Mouse (Mus musculus) layer of hippocampus, postnatal 36 days (tissue): Measurements from ENCODE around the gene Taf15. TPM values are rescaled to one million over a fixed set of nuclear protein-coding genes. Genes with fewer than 3 reads are reported as not detected.
"Not testable (repeated sequence)": the region's sequence is repeated elsewhere in the genome, so short reads cannot be mapped to it uniquely, and the experiment has no call there.

Experiments
- DNase-seq, 2 experiments: peaks; one replicate each; pipeline ENCODE4 v3.0.0; 2022
- total RNA-seq, 2 experiments: library from RNA; stranded (reverse); gene quantifications; 2 replicates each; pipeline ENCODE4 v1.2.3; 2021

The Taf15 gene
- total RNA-seq, 2 experiments from 2014 or later = 75.0 to 77.4 TPM

DNA sequence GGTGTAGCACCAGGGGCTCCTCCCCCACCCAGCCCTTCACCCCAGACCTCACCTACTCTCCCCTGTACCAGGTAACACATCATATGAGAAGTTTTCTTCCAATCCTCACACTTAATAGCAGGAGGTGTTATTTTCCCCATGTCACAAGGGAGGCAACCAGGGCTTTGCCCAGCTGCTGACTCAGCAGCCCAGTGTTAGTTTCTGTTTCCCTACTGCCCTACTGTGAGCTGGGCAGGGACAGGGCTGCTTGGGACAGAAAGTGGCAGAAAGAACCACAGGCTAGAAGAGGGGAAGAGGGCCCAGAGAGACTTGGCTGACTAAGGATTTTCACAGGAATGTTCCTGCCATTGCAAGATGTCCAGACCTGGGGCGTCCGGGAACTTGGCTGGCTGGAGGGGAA lies 68.0 kb downstream of the Taf15 start:
- no peak for DNase-seq

DNA sequence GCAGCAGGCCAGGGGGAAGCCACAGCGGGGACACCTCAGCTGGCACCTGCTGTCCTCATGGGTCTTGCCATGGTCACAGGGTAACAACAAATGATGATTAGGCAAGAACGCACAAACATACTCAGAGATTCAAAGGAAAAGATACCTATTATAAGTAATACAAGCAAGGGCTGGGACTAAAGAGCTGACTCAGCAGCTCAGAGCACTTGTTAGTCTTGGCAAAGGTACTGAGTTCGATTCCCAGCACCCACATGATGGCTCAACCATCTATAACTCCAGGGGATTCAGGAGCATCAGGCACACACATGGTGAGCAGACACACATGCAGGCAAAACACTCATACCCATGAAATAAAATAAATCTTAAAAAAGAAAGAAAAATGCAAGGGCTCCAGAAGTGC lies 68.5 kb downstream of the Taf15 start:
- no peak for DNase-seq

DNA sequence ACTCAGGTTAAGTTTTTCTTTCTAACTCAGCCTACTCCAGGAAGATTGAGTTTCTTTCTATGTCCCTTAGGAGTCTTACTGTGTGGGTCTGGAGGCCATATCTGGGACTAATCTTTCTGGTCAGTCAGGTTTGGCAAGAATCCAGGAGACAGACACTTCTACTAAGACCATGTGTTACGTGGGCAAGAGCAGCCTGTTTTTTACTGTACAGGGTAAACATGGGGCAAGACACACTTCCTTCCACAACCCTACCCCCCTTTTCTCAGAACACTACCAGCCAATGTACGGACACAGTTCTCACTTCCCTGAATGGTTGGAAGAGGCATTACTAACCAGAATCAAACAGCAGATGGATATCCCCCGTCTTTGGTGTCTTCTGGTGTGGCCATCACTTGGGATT lies 71.3 kb downstream of the Taf15 start:
- DNase-seq = no peak

DNA sequence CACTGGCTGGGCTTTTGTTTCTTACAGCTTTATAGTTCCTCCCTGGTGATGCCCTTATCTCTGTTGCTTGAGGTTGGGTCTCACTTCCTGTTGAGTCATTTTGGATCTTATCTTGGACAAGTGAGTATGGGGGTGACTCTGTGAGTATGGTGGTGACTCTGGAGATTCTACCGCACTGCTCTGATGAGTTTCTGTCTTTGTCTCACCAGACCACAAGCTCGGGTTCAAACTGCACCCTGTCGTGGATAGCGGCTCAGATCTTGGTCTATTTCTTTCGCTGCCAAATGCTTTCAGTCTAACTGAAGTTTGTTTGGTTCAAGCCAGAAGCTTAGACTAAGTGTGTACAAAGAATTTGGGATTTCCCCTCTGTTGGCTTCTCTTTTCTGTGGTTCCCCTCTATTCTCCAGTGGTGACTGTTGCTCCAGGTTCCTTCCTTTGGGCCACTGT lies 77.3 kb downstream of the Taf15 start:
- DNase-seq = no peak

DNA sequence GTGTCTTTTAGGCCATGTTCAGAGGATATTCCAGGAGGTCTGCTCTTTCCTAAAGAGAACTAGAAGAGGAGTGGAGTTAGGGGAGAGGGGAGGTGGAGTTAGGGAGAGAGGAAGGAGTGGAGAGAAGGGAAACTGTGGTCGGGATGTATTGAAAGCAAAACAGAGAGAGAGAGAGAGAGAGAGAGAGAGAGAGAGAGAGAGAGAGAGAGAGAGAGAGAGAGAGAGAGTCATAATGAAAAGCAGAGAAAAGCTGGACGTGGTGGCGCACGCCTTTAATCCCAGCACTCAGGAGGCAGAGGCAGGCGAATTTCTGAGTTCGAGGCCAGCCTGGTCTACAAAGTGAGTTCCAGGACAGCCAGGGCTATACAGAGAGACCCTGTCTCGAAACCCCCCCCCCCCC lies 78.2 kb downstream of the Taf15 start:
- not testable (repeated sequence) for DNase-seq

DNA sequence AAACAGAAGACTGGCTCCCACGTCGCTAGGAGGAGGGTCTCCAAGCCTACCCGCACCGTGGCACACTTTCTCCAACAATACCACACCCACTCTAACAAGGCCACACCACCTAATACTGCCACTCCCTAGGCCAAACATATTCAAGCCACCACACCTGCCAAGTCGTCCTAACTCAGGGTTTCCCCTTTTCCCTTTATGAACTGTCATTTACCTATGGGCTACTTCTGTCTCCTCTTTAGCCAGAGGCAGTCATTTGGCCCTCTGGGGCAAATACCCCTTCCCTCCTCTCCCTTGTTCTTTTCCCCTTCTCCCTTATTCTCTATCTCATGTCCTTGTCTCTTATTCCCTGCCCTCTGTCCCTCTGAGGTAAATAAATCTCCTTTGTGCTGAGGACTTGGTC lies 78.8 kb downstream of the Taf15 start:
- DNase-seq = no peak

Other genes with a start within 250 kb of the Taf15 start
- not detected for gene Slfn14, start 186.4 kb upstream of the Taf15 start, total RNA-seq
- 100 to 1,000 TPM; 329 to 361 TPM for gene Ap2b1, start 174.1 kb upstream of the Taf15 start, total RNA-seq
- 1 to 10 TPM; 7.9 to 9.9 TPM for gene Pex12, start 170.5 kb upstream of the Taf15 start, total RNA-seq
- gene Rasl10b, start 63.9 kb upstream of the Taf15 start, total RNA-seq = 100 to 1,000 TPM; 223 to 227 TPM
- gene Gas2l2, start 43.6 kb upstream of the Taf15 start, total RNA-seq = under 1 TPM; 0.12 to 0.15 TPM
- not detected for gene 1700020L24Rik, start 35.4 kb upstream of the Taf15 start, total RNA-seq
- gene Mmp28, start 10.0 kb upstream of the Taf15 start, total RNA-seq = 1 to 10 TPM; 2.9 to 4.0 TPM
- gene Heatr9, start 49.1 kb downstream of the Taf15 start, total RNA-seq = not detected
- not detected for gene Ccl5, start 57.4 kb downstream of the Taf15 start, total RNA-seq
- gene Ccl9, start 105.5 kb downstream of the Taf15 start, total RNA-seq = 1 to 10 TPM; 4.6 to 5.2 TPM
- 1 to 10 TPM in 1 of 2 experiments, under 1 TPM in 1; 0.82 to 2.0 TPM for gene Ccl6, start 120.0 kb downstream of the Taf15 start, total RNA-seq
- not detected for gene Rpl9-ps1, start 172.5 kb downstream of the Taf15 start, total RNA-seq
- gene Ccl3, start 176.3 kb downstream of the Taf15 start, total RNA-seq = not detected
- gene Ccl4, start 189.5 kb downstream of the Taf15 start, total RNA-seq = not detected
- under 1 TPM in 1 of 2 experiments, not detected in 1; 0.81 TPM for gene Wfdc17, start 230.9 kb downstream of the Taf15 start, total RNA-seq
- gene Wfdc18, start 235.9 kb downstream of the Taf15 start, total RNA-seq = not detected